8 mouse cellular contexts compared by ENCODE assay signal in the genomic region with DNA sequence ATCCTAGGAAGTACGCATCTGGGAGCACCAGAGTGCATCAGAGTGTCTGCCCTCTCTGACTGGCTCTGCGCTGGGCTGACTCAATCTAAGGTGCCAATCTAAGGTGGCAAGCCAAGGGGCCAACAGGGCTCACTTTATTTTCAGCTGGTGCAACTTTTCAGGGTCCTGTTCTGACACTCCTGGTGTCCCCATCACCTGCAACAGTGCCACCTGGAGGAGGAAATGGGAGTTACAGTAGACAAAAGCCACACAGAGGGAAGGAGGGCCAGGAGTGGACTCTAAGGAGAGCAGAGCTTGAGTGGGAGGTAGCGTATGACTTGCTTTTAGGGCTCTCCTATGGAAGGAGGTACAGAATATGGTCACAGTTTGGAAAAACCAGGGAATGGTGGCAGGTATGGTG. TPM values are rescaled to one million over a fixed set of nuclear protein-coding genes. Genes with fewer than 3 reads are reported as not detected.
DNase-seq lines count a peak whose midpoint lies in the region; ATAC-seq and TF ChIP-seq lines count a peak whose summit lies in the region.

No protein-coding gene starts in this region.

- DNase-seq in ES-CJ7 (ENCODE audit: low read depth, low spot score) = peak; percentile 82
- DNase-seq in heart, postnatal 36 days = peak; percentile 80
- peak; percentile 77 to 87 for DNase-seq in layer of hippocampus, postnatal 14 days (ENCODE audit: low spot score in 2 of 2)
- DNase-seq in lung, postnatal 25 days (ENCODE audit: low spot score) = peak; percentile 78
- peak; percentile 80 for DNase-seq in right cerebral cortex, adult 18-20 months

- peak; percentile 39 for TF ChIP-seq CTCF in bone marrow macrophage, adult 2 months (IDR thresholded peaks at IDR 0.05; ENCODE audit: low read depth, low read length)
- peak; percentile 57; the same call in 1 of the 2 replicates for TF ChIP-seq CTCF in embryonic fibroblast, embryonic 13.5 days (IDR thresholded peaks at IDR 0.05; ENCODE audit: borderline replicate concordance, insufficient read depth, low read length)

- ATAC-seq in megakaryocyte-erythroid progenitor cell, adult 5-6 weeks (replicated peaks; ENCODE audit: low FRiP score, low TSS enrichment, poor library complexity, severe bottlenecking) = no peak

- H3K27ac ChIP-seq in bone marrow macrophage, adult 2 months (ENCODE audit: insufficient read depth, low read depth, low read length) = no peak overlapping the region
- H3K27ac ChIP-seq in embryonic fibroblast, embryonic 13.5 days (ENCODE audit: insufficient read depth, low read length) = peak overlapping the region; percentile 45

- TF ChIP-seq POLR2A in bone marrow macrophage, adult 2 months (IDR thresholded peaks at IDR 0.05; ENCODE audit: borderline replicate concordance, low read depth, low read length) = no peak
- no peak for TF ChIP-seq POLR2A in embryonic fibroblast, embryonic 13.5 days (IDR thresholded peaks at IDR 0.05; ENCODE audit: low read depth, low read length)

- H3K4me3 ChIP-seq in bone marrow macrophage, adult 2 months (ENCODE audit: insufficient read depth, low read length) = no peak overlapping the region
- no peak overlapping the region for H3K4me3 ChIP-seq in embryonic fibroblast, embryonic 13.5 days (ENCODE audit: insufficient read depth, low read length)

- no peaks in the 10 kb centered on the region for H3K4me1 ChIP-seq in bone marrow macrophage, adult 2 months (ENCODE audit: control insufficient read depth, insufficient read depth, low read length)
- peaks cover 8% of the 10 kb centered on the region; the same call in 1 of the 2 replicates for H3K4me1 ChIP-seq in embryonic fibroblast, embryonic 13.5 days (ENCODE audit: control insufficient read depth, insufficient read depth, low read length)

- intact Hi-C loops in heart, postnatal 36 days (cut with DNase I) = loop anchor here (5.0 kb wide), 2 partner anchors 53 to 82 kb away; no protein-coding TSS in a partner anchor

RNA-seq across cellular contexts. Expression of a gene that starts 1.7 kb away (rescaled TPM):
- polyA plus RNA-seq in bone marrow macrophage, adult 2 months (2012; ENCODE audit: insufficient read depth, insufficient read length, missing spikeins) = 80.7 and 86.0 TPM in 2 replicates
- polyA plus RNA-seq in embryonic fibroblast, embryonic 13.5 days (2011; ENCODE audit: insufficient read length, low read depth, missing spikeins) = 29.9 and 46.6 TPM in 2 replicates
- 100 to 1,000 TPM; 109 to 113 TPM for total RNA-seq in heart, postnatal 36 days (2021)
- total RNA-seq in layer of hippocampus, postnatal 14 days (2021) = 100 to 1,000 TPM in 1 of 2 experiments, 10 to 100 TPM in 1; 83.2 to 103 TPM
- 53.5 and 57.0 TPM in 2 replicates for total RNA-seq in megakaryocyte-erythroid progenitor cell, adult 5-6 weeks (2014; fragmentation: Nextera tagmentation)
- total RNA-seq in megakaryocyte-erythroid progenitor cell, adult 5-6 weeks (2017) = 25.8 and 48.7 TPM in 2 replicates

RNA-seq across cellular contexts. Expression of a gene that starts 5.8 kb away (rescaled TPM):
- polyA plus RNA-seq in bone marrow macrophage, adult 2 months (2012; ENCODE audit: insufficient read depth, insufficient read length, missing spikeins) = 825 and 873 TPM in 2 replicates
- polyA plus RNA-seq in embryonic fibroblast, embryonic 13.5 days (2011; ENCODE audit: insufficient read length, low read depth, missing spikeins) = 547 and 589 TPM in 2 replicates
- 1,000 to 10,000 TPM; 1,469 to 1,509 TPM for total RNA-seq in heart, postnatal 36 days (2021)
- total RNA-seq in layer of hippocampus, postnatal 14 days (2021) = 1,000 to 10,000 TPM; 1,048 to 1,082 TPM
- 2,751 and 3,393 TPM in 2 replicates for total RNA-seq in megakaryocyte-erythroid progenitor cell, adult 5-6 weeks (2014; fragmentation: Nextera tagmentation)
- 4,463 and 5,230 TPM in 2 replicates for total RNA-seq in megakaryocyte-erythroid progenitor cell, adult 5-6 weeks (2017)

RNA-seq across cellular contexts. Expression of a gene that starts 11.9 kb away (rescaled TPM):
- polyA plus RNA-seq in bone marrow macrophage, adult 2 months (2012; ENCODE audit: insufficient read depth, insufficient read length, missing spikeins) = 0.97 and 1.0 TPM in 2 replicates
- polyA plus RNA-seq in embryonic fibroblast, embryonic 13.5 days (2011; ENCODE audit: insufficient read length, low read depth, missing spikeins) = 215 and 351 TPM in 2 replicates
- total RNA-seq in heart, postnatal 36 days (2021) = under 1 TPM; 0.39 to 0.62 TPM
- total RNA-seq in layer of hippocampus, postnatal 14 days (2021) = 10 to 100 TPM; 21.8 to 24.2 TPM
- 0.30 and 2.3 TPM in 2 replicates for total RNA-seq in megakaryocyte-erythroid progenitor cell, adult 5-6 weeks (2014; fragmentation: Nextera tagmentation)
- not detected in 2 replicates for total RNA-seq in megakaryocyte-erythroid progenitor cell, adult 5-6 weeks (2017)

RNA-seq across cellular contexts. Expression of a gene that starts 17.7 kb away (rescaled TPM):
- polyA plus RNA-seq in bone marrow macrophage, adult 2 months (2012; ENCODE audit: insufficient read depth, insufficient read length, missing spikeins) = not detected in 2 replicates
- 0.58 and 1.5 TPM in 2 replicates for polyA plus RNA-seq in embryonic fibroblast, embryonic 13.5 days (2011; ENCODE audit: insufficient read length, low read depth, missing spikeins)
- total RNA-seq in heart, postnatal 36 days (2021) = not detected
- 100 to 1,000 TPM; 251 to 263 TPM for total RNA-seq in layer of hippocampus, postnatal 14 days (2021)
- not detected in 2 replicates for total RNA-seq in megakaryocyte-erythroid progenitor cell, adult 5-6 weeks (2014; fragmentation: Nextera tagmentation)
- total RNA-seq in megakaryocyte-erythroid progenitor cell, adult 5-6 weeks (2017) = not detected in 2 replicates

RNA-seq across cellular contexts. Expression of a gene that starts 22.7 kb away (rescaled TPM):
- polyA plus RNA-seq in bone marrow macrophage, adult 2 months (2012; ENCODE audit: insufficient read depth, insufficient read length, missing spikeins) = 163 and 178 TPM in 2 replicates
- 105 and 110 TPM in 2 replicates for polyA plus RNA-seq in embryonic fibroblast, embryonic 13.5 days (2011; ENCODE audit: insufficient read length, low read depth, missing spikeins)
- 100 to 1,000 TPM; 133 to 138 TPM for total RNA-seq in heart, postnatal 36 days (2021)
- total RNA-seq in layer of hippocampus, postnatal 14 days (2021) = 100 to 1,000 TPM; 412 to 417 TPM
- total RNA-seq in megakaryocyte-erythroid progenitor cell, adult 5-6 weeks (2014; fragmentation: Nextera tagmentation) = 140 and 265 TPM in 2 replicates
- total RNA-seq in megakaryocyte-erythroid progenitor cell, adult 5-6 weeks (2017) = 172 and 176 TPM in 2 replicates

Comparison
In these comparisons a context has a peak if more than half of its experiments do, and no peak if none do; other contexts are left out.
1. RNA of a gene that starts 11.9 kb away (total RNA-seq): 21.8 to 24.2 TPM in layer of hippocampus, postnatal 14 days; 0.30 to 2.3 TPM in megakaryocyte-erythroid progenitor cell, adult 5-6 weeks and 0.39 to 0.62 TPM in heart, postnatal 36 days; every median in the first group is over 4 times any median in the second.
2. Peak in every context shown above with its lines, with median percentiles within 50 percentile points of each other: DNase-seq.